Mouse (Mus musculus): ENCODE measurements around the gene Calm1. TPM values are rescaled to one million over a fixed set of nuclear protein-coding genes. Genes with fewer than 3 reads are reported as not detected.
"Not testable (repeated sequence)": the region's sequence is repeated elsewhere in the genome, so short reads cannot be mapped to it uniquely, and the experiment has no call there.

Calm1 gene
- polyA plus RNA-seq, 1 experiment from 2014 or later, result 3,176 TPM

DNA sequence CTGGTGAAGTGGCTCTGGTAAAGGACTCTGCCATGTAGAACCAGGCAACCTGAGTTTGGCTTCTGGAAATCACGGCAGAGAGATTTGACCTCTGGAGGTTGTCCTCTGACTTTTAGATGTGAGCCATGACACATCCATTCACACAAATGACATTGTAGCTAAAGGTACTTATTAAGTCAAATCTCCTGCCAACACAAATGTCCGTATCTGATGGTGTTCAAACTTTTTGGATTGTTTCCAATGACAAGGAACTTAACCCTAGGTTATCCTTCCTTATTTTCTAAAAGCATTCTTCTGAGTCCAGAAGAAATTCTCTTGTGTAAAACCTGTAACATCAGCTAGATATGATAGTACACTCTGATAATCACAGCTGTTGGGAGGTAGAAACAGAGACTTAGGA, 13.9 kb downstream of the Calm1 start:
- no peak overlapping the region for H3K27ac ChIP-seq (ENCODE audit: low read depth, low read length)
- no peak for ATAC-seq
- H3K4me3 ChIP-seq (ENCODE audit: low read length), result no peak overlapping the region
- H3K36me3 ChIP-seq (ENCODE audit: control insufficient read depth, insufficient read depth, low read length), result peaks cover 12% of the 10 kb centered on the region; the same call in 1 of the 2 replicates
- no peaks in the 10 kb centered on the region for H3K27me3 ChIP-seq (replicated peaks; ENCODE audit: control insufficient read depth, insufficient read depth, low read length)
- 73% methylated on average over 2 of the region's 2 CpGs for WGBS
- H3K4me2 ChIP-seq (ENCODE audit: low read length), result no peak overlapping the region
- H3K9ac ChIP-seq (ENCODE audit: low read depth, low read length), result no peak overlapping the region
- no peaks in the 10 kb centered on the region; the same call in 1 of the 2 replicates for H3K9me3 ChIP-seq (ENCODE audit: control insufficient read depth, low read length)
- peaks cover 5% of the 10 kb centered on the region; the same call in 1 of the 2 replicates for H3K4me1 ChIP-seq (ENCODE audit: control insufficient read depth, insufficient read depth, low read depth, low read length)

DNA sequence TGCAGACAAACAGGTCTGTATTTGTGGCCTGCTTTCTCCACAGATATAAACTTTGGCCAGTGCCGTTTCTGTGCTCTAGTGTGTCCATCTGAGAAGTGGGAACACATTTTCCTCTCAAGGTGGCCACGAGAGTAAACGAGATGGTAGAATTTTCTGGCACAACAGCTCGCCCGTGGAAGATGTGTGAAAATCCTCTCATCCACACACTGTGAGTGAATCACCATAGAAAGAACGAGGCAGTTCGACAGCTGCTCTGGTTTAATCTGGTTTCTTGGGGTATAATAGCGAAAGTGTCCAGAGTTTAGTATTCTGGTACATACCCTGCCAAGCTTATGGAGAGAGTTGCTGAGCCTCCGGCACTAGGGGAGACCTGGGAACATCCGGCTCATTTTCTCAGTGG, 14.9 kb downstream of the Calm1 start:
- H3K9me3 ChIP-seq (ENCODE audit: control insufficient read depth, low read length), result no peaks in the 10 kb centered on the region; the same call in 1 of the 2 replicates
- no peak overlapping the region for H3K27ac ChIP-seq (ENCODE audit: low read depth, low read length)
- peaks cover 6% of the 10 kb centered on the region; the same call in 1 of the 2 replicates for H3K36me3 ChIP-seq (ENCODE audit: control insufficient read depth, insufficient read depth, low read length)
- peaks cover 5% of the 10 kb centered on the region; the same call in 1 of the 2 replicates for H3K4me1 ChIP-seq (ENCODE audit: control insufficient read depth, insufficient read depth, low read depth, low read length)
- no peak overlapping the region for H3K9ac ChIP-seq (ENCODE audit: low read depth, low read length)
- H3K4me2 ChIP-seq (ENCODE audit: low read length), result no peak overlapping the region
- no peaks in the 10 kb centered on the region for H3K27me3 ChIP-seq (replicated peaks; ENCODE audit: control insufficient read depth, insufficient read depth, low read length)
- H3K4me3 ChIP-seq (ENCODE audit: low read length), result no peak overlapping the region
- WGBS, result 90% methylated on average over 10 of the region's 10 CpGs
- ATAC-seq, result no peak

DNA sequence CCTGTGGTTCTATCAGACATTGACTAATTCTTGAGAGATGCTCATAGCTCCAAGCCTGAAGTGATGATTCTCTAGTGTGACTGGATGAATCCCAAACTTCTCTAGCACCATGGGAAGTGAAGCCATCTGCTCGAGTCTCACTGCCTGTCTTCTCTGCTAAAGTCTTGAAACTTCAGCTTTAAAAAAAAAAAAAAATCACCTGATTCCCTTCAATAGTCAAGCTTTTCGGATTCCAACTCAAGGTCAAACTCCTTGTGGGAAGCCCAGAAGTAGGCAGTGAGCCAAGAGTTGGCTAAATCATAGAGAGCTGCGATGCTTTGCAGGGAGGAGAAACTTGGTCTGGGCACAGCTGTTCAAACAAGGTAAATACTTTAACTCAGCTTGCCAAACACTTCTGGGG, 15.5 kb downstream of the Calm1 start:
- no peak overlapping the region for H3K4me3 ChIP-seq (ENCODE audit: low read length)
- 67% methylated on average over 3 of the region's 3 CpGs for WGBS
- peaks cover 2% of the 10 kb centered on the region; the same call in 1 of the 2 replicates for H3K36me3 ChIP-seq (ENCODE audit: control insufficient read depth, insufficient read depth, low read length)
- no peak for ATAC-seq
- no peak overlapping the region for H3K27ac ChIP-seq (ENCODE audit: low read depth, low read length)
- H3K4me2 ChIP-seq (ENCODE audit: low read length), result no peak overlapping the region
- H3K4me1 ChIP-seq (ENCODE audit: control insufficient read depth, insufficient read depth, low read depth, low read length), result peaks cover 5% of the 10 kb centered on the region; the same call in 1 of the 2 replicates
- H3K9ac ChIP-seq (ENCODE audit: low read depth, low read length), result no peak overlapping the region
- no peaks in the 10 kb centered on the region; the same call in 1 of the 2 replicates for H3K9me3 ChIP-seq (ENCODE audit: control insufficient read depth, low read length)
- no peaks in the 10 kb centered on the region for H3K27me3 ChIP-seq (replicated peaks; ENCODE audit: control insufficient read depth, insufficient read depth, low read length)

DNA sequence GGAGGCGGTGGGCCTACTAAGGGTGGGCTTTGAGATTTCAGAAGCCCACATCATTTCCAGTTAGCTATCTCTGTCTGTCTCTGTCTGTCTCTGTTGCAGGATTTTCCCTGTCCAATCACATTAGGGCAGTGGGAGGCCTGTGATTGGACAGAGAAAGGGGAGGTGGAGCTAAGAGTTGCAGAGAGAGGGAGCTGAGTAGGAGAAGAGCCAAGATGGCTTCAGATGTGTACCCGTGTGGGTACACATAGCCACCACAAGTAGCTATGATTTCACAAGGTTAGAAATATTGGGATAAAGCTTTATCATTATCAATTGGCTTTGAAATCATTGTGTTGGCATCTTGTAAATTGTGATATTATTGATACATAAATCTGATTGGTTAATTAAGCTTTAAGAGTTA, 17.9 kb downstream of the Calm1 start:
- not testable (repeated sequence) for H3K9ac ChIP-seq (ENCODE audit: low read depth, low read length); ATAC-seq; H3K4me1 ChIP-seq (ENCODE audit: control insufficient read depth, insufficient read depth, low read depth, low read length); H3K4me2 ChIP-seq (ENCODE audit: low read length); H3K27ac ChIP-seq (ENCODE audit: low read depth, low read length); H3K27me3 ChIP-seq (replicated peaks; ENCODE audit: control insufficient read depth, insufficient read depth, low read length); H3K9me3 ChIP-seq (ENCODE audit: control insufficient read depth, low read length); H3K4me3 ChIP-seq (ENCODE audit: low read length); H3K36me3 ChIP-seq (ENCODE audit: control insufficient read depth, insufficient read depth, low read length)
- 90% methylated on average over 2 of the region's 2 CpGs for WGBS

DNA sequence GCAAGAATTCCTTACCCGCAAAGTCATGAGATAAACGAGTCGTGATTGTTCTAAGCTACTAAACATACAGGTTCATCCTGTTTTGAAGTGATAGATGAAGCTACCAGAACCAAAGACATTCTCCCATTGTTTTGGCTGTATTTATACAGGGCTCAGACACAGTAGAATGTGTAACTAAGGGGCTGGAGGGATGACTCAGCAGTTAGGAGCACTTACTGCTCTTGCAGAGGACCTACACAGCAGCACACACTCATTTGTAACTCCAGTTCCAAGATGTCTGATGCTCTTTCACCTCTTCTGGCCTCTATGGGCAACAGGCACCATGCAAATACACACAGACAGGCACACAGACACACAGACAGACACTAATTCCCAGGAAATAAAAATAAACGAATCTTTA, 20.8 kb downstream of the Calm1 start:
- WGBS, result 85% methylated on average over 4 of the region's 4 CpGs
- H3K27me3 ChIP-seq (replicated peaks; ENCODE audit: control insufficient read depth, insufficient read depth, low read length), result no peaks in the 10 kb centered on the region
- no peaks in the 10 kb centered on the region for H3K9me3 ChIP-seq (ENCODE audit: control insufficient read depth, low read length)
- H3K9ac ChIP-seq (ENCODE audit: low read depth, low read length), result no peak overlapping the region
- no peak overlapping the region for H3K27ac ChIP-seq (ENCODE audit: low read depth, low read length)
- ATAC-seq, result no peak
- H3K4me2 ChIP-seq (ENCODE audit: low read length), result no peak overlapping the region
- H3K4me1 ChIP-seq (ENCODE audit: control insufficient read depth, insufficient read depth, low read depth, low read length), result peaks cover 17% of the 10 kb centered on the region
- no peaks in the 10 kb centered on the region for H3K36me3 ChIP-seq (ENCODE audit: control insufficient read depth, insufficient read depth, low read length)
- H3K4me3 ChIP-seq (ENCODE audit: low read length), result no peak overlapping the region

DNA sequence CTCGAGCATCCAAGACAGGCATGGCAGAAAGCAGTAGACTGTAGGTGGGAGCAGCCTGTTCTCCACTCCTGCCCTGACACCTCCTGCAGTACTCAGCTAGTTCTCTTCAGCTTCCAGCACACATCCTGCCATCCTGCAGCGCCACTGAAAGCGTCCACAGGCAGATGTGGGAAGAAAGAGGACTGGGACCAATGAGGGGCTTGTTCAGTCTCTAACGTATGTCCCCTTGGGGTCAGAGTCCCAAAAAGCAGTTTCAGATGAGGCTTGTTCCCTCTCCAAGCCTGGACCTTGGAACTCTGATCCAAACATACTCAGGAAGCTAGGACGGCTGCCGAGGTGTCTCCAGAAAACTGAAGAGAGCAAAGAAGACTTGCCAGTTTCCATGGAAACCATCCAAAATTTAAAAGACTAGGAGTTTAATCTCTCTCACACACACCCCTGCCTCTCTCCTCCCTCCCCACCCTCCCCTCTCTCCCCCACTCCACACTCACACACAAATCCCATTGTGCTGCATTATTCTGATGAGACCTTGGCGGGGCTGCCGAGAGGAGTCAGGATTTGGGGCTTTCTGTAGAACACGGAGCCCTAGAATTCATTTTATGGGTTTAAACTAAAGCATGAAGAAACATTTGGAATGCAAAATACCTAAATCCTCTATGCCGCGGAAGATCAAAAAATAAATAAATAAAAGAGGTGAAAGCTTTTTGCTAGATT, 22.5 kb downstream of the Calm1 start:
- Histone ChIP-seq H3K4me1 (ENCODE audit: control insufficient read depth, insufficient read depth, low read depth, low read length) (peaks cover 23% of the 10 kb centered on the region), H3K9me3 (ENCODE audit: control insufficient read depth, low read length) (no peaks in the 10 kb centered on the region), H3K4me2 (ENCODE audit: low read length) (peak overlapping the region; percentile 41), H3K36me3 (ENCODE audit: control insufficient read depth, insufficient read depth, low read length) (no peaks in the 10 kb centered on the region), H3K9ac (ENCODE audit: low read depth, low read length) (peak overlapping the region; percentile 11), H3K4me3 (ENCODE audit: low read length) (no peak overlapping the region; the same call in 1 of the 2 replicates), H3K27me3 (replicated peaks; ENCODE audit: control insufficient read depth, insufficient read depth, low read length) (no peaks in the 10 kb centered on the region), H3K27ac (ENCODE audit: low read depth, low read length) (peak overlapping the region; percentile 77)
- 20% methylated on average over 11 of the region's 11 CpGs for WGBS
- peak; percentile 62 for ATAC-seq

DNA sequence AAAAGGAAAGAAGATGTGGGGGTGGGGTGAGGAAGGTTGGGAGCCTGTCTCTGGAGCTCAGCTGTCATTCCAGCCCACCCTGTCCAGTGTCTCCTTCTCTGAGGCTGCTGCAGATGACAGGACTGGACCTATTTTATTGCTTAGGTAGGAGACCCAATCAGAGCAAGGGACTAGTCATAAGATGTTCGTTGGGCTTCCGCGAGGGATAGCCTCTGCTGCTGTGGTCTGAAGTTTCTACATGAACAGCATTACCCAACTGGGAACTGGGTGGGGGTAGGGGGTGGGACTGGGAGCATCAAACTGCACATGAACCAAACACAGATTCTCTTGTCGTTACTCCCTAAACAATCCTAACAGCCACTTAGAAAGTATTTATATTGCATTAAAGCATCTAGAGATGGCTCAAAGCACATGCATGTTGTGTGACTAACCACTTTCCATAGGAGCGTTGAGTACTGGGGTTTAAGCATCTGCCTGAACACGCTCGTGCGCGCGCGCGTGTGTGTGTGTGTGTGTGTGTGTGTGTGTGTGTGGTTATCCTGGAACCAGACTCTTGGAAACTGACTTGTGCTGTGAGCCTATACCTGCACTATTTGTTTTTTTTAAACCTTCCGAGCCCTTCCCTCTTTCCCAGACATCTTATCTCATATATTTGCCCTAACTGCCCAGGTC, 23.2 kb downstream of the Calm1 start:
- H3K4me2 ChIP-seq (ENCODE audit: low read length), result peak overlapping the region; percentile 41

DNA sequence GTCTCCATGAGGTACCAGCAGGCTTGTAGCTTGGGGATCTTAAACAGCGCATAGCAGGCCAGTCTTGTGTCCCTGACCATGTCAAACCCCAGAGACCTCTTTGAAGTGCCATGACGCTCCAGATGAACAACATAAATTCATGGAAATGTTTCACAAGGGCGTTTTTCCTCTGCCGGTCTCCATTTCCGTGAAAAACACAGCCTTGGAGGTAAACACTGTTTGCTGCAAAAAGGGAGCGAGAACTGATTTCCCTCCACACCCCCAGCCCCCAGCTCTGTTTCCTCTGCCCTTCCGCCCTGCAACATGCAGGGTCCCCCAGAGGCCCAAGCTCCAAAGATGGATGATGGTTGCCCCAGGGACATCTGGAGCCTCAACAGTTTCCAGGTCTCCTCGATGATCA, 24.3 kb downstream of the Calm1 start:
- Histone ChIP-seq H3K36me3 (ENCODE audit: control insufficient read depth, insufficient read depth, low read length) (no peaks in the 10 kb centered on the region), H3K9me3 (ENCODE audit: control insufficient read depth, low read length) (no peaks in the 10 kb centered on the region), H3K4me3 (ENCODE audit: low read length) (no peak overlapping the region), H3K27ac (ENCODE audit: low read depth, low read length) (no peak overlapping the region), H3K9ac (ENCODE audit: low read depth, low read length) (no peak overlapping the region), H3K4me2 (ENCODE audit: low read length) (no peak overlapping the region), H3K4me1 (ENCODE audit: control insufficient read depth, insufficient read depth, low read depth, low read length) (peaks cover 23% of the 10 kb centered on the region), H3K27me3 (replicated peaks; ENCODE audit: control insufficient read depth, insufficient read depth, low read length) (no peaks in the 10 kb centered on the region)
- WGBS, result 67% methylated on average over 8 of the region's 8 CpGs
- ATAC-seq, result no peak

More for the DNA sequence above, 23.2 kb downstream of the Calm1 start:
- peak; percentile 45; the same call in 1 of the 2 replicates for ATAC-seq
- WGBS, result 75% methylated on average over 13 of the region's 13 CpGs
- no peaks in the 10 kb centered on the region for H3K9me3 ChIP-seq (ENCODE audit: control insufficient read depth, low read length)
- H3K27me3 ChIP-seq (replicated peaks; ENCODE audit: control insufficient read depth, insufficient read depth, low read length), result no peaks in the 10 kb centered on the region
- peak overlapping the region; percentile 59 for H3K27ac ChIP-seq (ENCODE audit: low read depth, low read length)
- H3K4me1 ChIP-seq (ENCODE audit: control insufficient read depth, insufficient read depth, low read depth, low read length), result peaks cover 23% of the 10 kb centered on the region
- no peak overlapping the region for H3K4me3 ChIP-seq (ENCODE audit: low read length)
- H3K36me3 ChIP-seq (ENCODE audit: control insufficient read depth, insufficient read depth, low read length), result no peaks in the 10 kb centered on the region
- H3K9ac ChIP-seq (ENCODE audit: low read depth, low read length), result peak overlapping the region; percentile 35; the same call in 1 of the 2 replicates

DNA sequence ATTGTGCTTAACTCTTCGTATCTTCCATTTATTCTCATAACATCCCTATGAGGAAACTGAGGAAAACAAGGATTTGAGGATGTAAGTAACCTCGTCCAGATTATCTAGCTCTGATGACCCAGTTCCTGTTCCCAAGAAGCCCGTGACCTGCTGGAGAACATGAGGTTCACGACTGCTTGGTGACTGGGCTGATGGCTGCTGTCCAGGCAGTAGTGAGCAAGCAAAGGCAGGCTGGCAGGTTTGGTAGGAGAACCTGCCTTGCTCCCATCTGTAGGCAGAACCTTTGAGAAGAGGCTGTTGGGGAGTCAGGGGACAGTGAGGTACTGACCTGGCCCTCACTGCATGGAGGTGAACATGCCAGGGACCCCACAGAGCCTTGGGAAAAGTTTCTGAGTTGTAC, 26.0 kb downstream of the Calm1 start:
- Histone ChIP-seq H3K9me3 (ENCODE audit: control insufficient read depth, low read length) (no peaks in the 10 kb centered on the region), H3K27ac (ENCODE audit: low read depth, low read length) (no peak overlapping the region), H3K4me3 (ENCODE audit: low read length) (no peak overlapping the region), H3K27me3 (replicated peaks; ENCODE audit: control insufficient read depth, insufficient read depth, low read length) (no peaks in the 10 kb centered on the region), H3K36me3 (ENCODE audit: control insufficient read depth, insufficient read depth, low read length) (no peaks in the 10 kb centered on the region), H3K9ac (ENCODE audit: low read depth, low read length) (no peak overlapping the region), H3K4me1 (ENCODE audit: control insufficient read depth, insufficient read depth, low read depth, low read length) (peaks cover 23% of the 10 kb centered on the region), H3K4me2 (ENCODE audit: low read length) (no peak overlapping the region)
- WGBS, result 93% methylated on average over 4 of the region's 4 CpGs
- ATAC-seq, result no peak
